Mouse (Mus musculus): Measurements from ENCODE around the gene Gtf2h5. TPM values are rescaled to one million over a fixed set of nuclear protein-coding genes. Genes with fewer than 3 reads are reported as not detected.
A peak's percentile ranks its signal among the peaks of the same experiment; 100 is the strongest.

Gtf2h5 gene
- 196 and 225 TPM in 2 replicates for polyA plus RNA-seq (2015; fragmentation: Nextera tagmentation; extraction: Ambion mirVana)

- peak; percentile 98 for ATAC-seq
- peaks cover 31% of the 10 kb centered on the region for H3K4me1 ChIP-seq
- H3K27ac ChIP-seq = peak within 1 kb of the TSS; percentile 86
- H3K9me3 ChIP-seq (replicated peaks) = no peaks in the 10 kb centered on the region
- peak within 1 kb of the TSS; percentile 80 for H3K9ac ChIP-seq
- H3K27me3 ChIP-seq = no peaks in the 10 kb centered on the region
- under 1% methylated on average over 70 of the region's 70 CpGs for WGBS
- peak within 1 kb of the TSS; percentile 83 for H3K4me3 ChIP-seq
- H3K36me3 ChIP-seq (ENCODE audit: poor library complexity, severe bottlenecking) = peaks cover 14% of the 10 kb centered on the region
- peak within 1 kb of the TSS; percentile 82 for H3K4me2 ChIP-seq
Observed at GRCm38 (mm10) chr17:6079287-6080122, at the start of gene Gtf2h5, which contains the start of gene Serac1. Gene Gtf2h5 (plus strand): TSS chr17:6079786. Gene Serac1 (minus strand): TSS chr17:6079741.

GRCm38 (mm10) chr17:6035661-6036060 lies 43.9 kb upstream of the Gtf2h5 start:
- WGBS = 36% methylated on average over 8 of the region's 8 CpGs
- Histone ChIP-seq H3K4me2 (no peak overlapping the region), H3K9ac (no peak overlapping the region), H3K36me3 (ENCODE audit: poor library complexity, severe bottlenecking) (no peaks in the 10 kb centered on the region), H3K27ac (no peak overlapping the region), H3K4me1 (no peaks in the 10 kb centered on the region), H3K9me3 (replicated peaks) (no peaks in the 10 kb centered on the region), H3K27me3 (no peaks in the 10 kb centered on the region), H3K4me3 (no peak overlapping the region)
- ATAC-seq = no peak

- no peaks in the 10 kb centered on the region for H3K27me3 ChIP-seq
- no peaks in the 10 kb centered on the region for H3K4me1 ChIP-seq
- no peaks in the 10 kb centered on the region for H3K36me3 ChIP-seq (ENCODE audit: poor library complexity, severe bottlenecking)
- no peak overlapping the region for H3K27ac ChIP-seq
- WGBS = 89% methylated on average over 8 of the region's 8 CpGs
- H3K4me3 ChIP-seq = no peak overlapping the region
- H3K9me3 ChIP-seq (replicated peaks) = no peaks in the 10 kb centered on the region
- ATAC-seq = no peak
- H3K9ac ChIP-seq = no peak overlapping the region
- H3K4me2 ChIP-seq = no peak overlapping the region
Observed at GRCm38 (mm10) chr17:6036458-6036857, 43.1 kb upstream of the Gtf2h5 start.

GRCm38 (mm10) chr17:6036872-6037271 lies 42.7 kb upstream of the Gtf2h5 start:
- no peak for ATAC-seq
- Histone ChIP-seq H3K4me3 (no peak overlapping the region), H3K27ac (no peak overlapping the region), H3K4me1 (no peaks in the 10 kb centered on the region), H3K27me3 (no peaks in the 10 kb centered on the region), H3K4me2 (no peak overlapping the region), H3K36me3 (ENCODE audit: poor library complexity, severe bottlenecking) (peaks cover 3% of the 10 kb centered on the region), H3K9ac (no peak overlapping the region), H3K9me3 (replicated peaks) (no peaks in the 10 kb centered on the region)
- WGBS = 90% methylated on average over 11 of the region's 11 CpGs

GRCm38 (mm10) chr17:6037507-6037906 lies 42.1 kb upstream of the Gtf2h5 start:
- H3K4me1 ChIP-seq = no peaks in the 10 kb centered on the region
- H3K27me3 ChIP-seq = no peaks in the 10 kb centered on the region
- WGBS = 89% methylated on average over 10 of the region's 10 CpGs
- no peak overlapping the region for H3K4me2 ChIP-seq
- no peaks in the 10 kb centered on the region for H3K9me3 ChIP-seq (replicated peaks)
- no peak overlapping the region for H3K9ac ChIP-seq
- H3K27ac ChIP-seq = no peak overlapping the region
- H3K4me3 ChIP-seq = no peak overlapping the region
- ATAC-seq = no peak
- H3K36me3 ChIP-seq (ENCODE audit: poor library complexity, severe bottlenecking) = peaks cover 9% of the 10 kb centered on the region

- no peak overlapping the region for H3K27ac ChIP-seq
- peaks cover 31% of the 10 kb centered on the region for H3K36me3 ChIP-seq (ENCODE audit: poor library complexity, severe bottlenecking)
- H3K9me3 ChIP-seq (replicated peaks) = no peaks in the 10 kb centered on the region
- no peak overlapping the region for H3K9ac ChIP-seq
- 30% methylated on average over 4 of the region's 4 CpGs for WGBS
- no peak overlapping the region for H3K4me3 ChIP-seq
- ATAC-seq = no peak
- H3K27me3 ChIP-seq = no peaks in the 10 kb centered on the region
- no peak overlapping the region for H3K4me2 ChIP-seq
- H3K4me1 ChIP-seq = no peaks in the 10 kb centered on the region
Observed at GRCm38 (mm10) chr17:6052801-6053200, 26.8 kb upstream of the Gtf2h5 start.

GRCm38 (mm10) chr17:6054934-6055355 lies 24.6 kb upstream of the Gtf2h5 start:
- H3K27me3 ChIP-seq = no peaks in the 10 kb centered on the region
- peaks cover 23% of the 10 kb centered on the region for H3K36me3 ChIP-seq (ENCODE audit: poor library complexity, severe bottlenecking)
- no peak overlapping the region for H3K9ac ChIP-seq
- WGBS = 25% methylated on average over 5 of the region's 5 CpGs
- no peak overlapping the region for H3K4me3 ChIP-seq
- H3K27ac ChIP-seq = no peak overlapping the region
- ATAC-seq = no peak
- H3K9me3 ChIP-seq (replicated peaks) = no peaks in the 10 kb centered on the region
- no peaks in the 10 kb centered on the region for H3K4me1 ChIP-seq
- no peak overlapping the region for H3K4me2 ChIP-seq

GRCm38 (mm10) chr17:6062793-6063192 lies 16.8 kb upstream of the Gtf2h5 start:
- no peaks in the 10 kb centered on the region for H3K27me3 ChIP-seq
- H3K4me1 ChIP-seq = no peaks in the 10 kb centered on the region
- ATAC-seq = no peak
- H3K36me3 ChIP-seq (ENCODE audit: poor library complexity, severe bottlenecking) = peaks cover 56% of the 10 kb centered on the region
- H3K27ac ChIP-seq = no peak overlapping the region
- no peak overlapping the region for H3K4me3 ChIP-seq
- 85% methylated on average over 8 of the region's 8 CpGs for WGBS
- no peaks in the 10 kb centered on the region for H3K9me3 ChIP-seq (replicated peaks)
- no peak overlapping the region for H3K4me2 ChIP-seq
- H3K9ac ChIP-seq = no peak overlapping the region

- peaks cover 57% of the 10 kb centered on the region for H3K36me3 ChIP-seq (ENCODE audit: poor library complexity, severe bottlenecking)
- H3K4me2 ChIP-seq = no peak overlapping the region
- H3K9ac ChIP-seq = no peak overlapping the region
- ATAC-seq = no peak
- no peaks in the 10 kb centered on the region for H3K9me3 ChIP-seq (replicated peaks)
- no peak overlapping the region for H3K27ac ChIP-seq
- no peak overlapping the region for H3K4me3 ChIP-seq
- H3K4me1 ChIP-seq = no peaks in the 10 kb centered on the region
- no peaks in the 10 kb centered on the region for H3K27me3 ChIP-seq
- WGBS = 90% methylated on average over 5 of the region's 5 CpGs
Observed at GRCm38 (mm10) chr17:6063532-6063931, 16.1 kb upstream of the Gtf2h5 start.

- no peak for ATAC-seq
- 91% methylated on average over 2 of the region's 2 CpGs for WGBS
- Histone ChIP-seq H3K4me3 (no peak overlapping the region), H3K27ac (no peak overlapping the region), H3K4me2 (no peak overlapping the region), H3K36me3 (ENCODE audit: poor library complexity, severe bottlenecking) (peaks cover 68% of the 10 kb centered on the region), H3K9me3 (replicated peaks) (no peaks in the 10 kb centered on the region), H3K27me3 (no peaks in the 10 kb centered on the region), H3K9ac (no peak overlapping the region), H3K4me1 (no peaks in the 10 kb centered on the region)
Observed at GRCm38 (mm10) chr17:6066021-6066420, 13.6 kb upstream of the Gtf2h5 start.

- Histone ChIP-seq H3K4me2 (no peak overlapping the region), H3K4me3 (no peak overlapping the region), H3K9ac (no peak overlapping the region), H3K27ac (no peak overlapping the region), H3K9me3 (replicated peaks) (no peaks in the 10 kb centered on the region), H3K4me1 (no peaks in the 10 kb centered on the region), H3K36me3 (ENCODE audit: poor library complexity, severe bottlenecking) (peaks cover 83% of the 10 kb centered on the region), H3K27me3 (no peaks in the 10 kb centered on the region)
- no peak for ATAC-seq
- WGBS = 92% methylated on average over 7 of the region's 7 CpGs
Observed at GRCm38 (mm10) chr17:6067613-6068012, 12.0 kb upstream of the Gtf2h5 start.

GRCm38 (mm10) chr17:6069866-6070265 lies 9.7 kb upstream of the Gtf2h5 start:
- no peaks in the 10 kb centered on the region for H3K4me1 ChIP-seq
- WGBS = 97% methylated on average over 6 of the region's 6 CpGs
- no peak overlapping the region for H3K4me2 ChIP-seq
- H3K36me3 ChIP-seq (ENCODE audit: poor library complexity, severe bottlenecking) = peaks cover 77% of the 10 kb centered on the region
- H3K27ac ChIP-seq = no peak overlapping the region
- no peak overlapping the region for H3K4me3 ChIP-seq
- ATAC-seq = no peak
- no peak overlapping the region for H3K9ac ChIP-seq
- no peaks in the 10 kb centered on the region for H3K9me3 ChIP-seq (replicated peaks)
- no peaks in the 10 kb centered on the region for H3K27me3 ChIP-seq

GRCm38 (mm10) chr17:6073405-6073804 lies 6.2 kb upstream of the Gtf2h5 start:
- Histone ChIP-seq H3K9me3 (replicated peaks) (no peaks in the 10 kb centered on the region), H3K27ac (no peak overlapping the region), H3K4me3 (no peak overlapping the region), H3K27me3 (no peaks in the 10 kb centered on the region), H3K4me2 (no peak overlapping the region), H3K36me3 (ENCODE audit: poor library complexity, severe bottlenecking) (peaks cover 52% of the 10 kb centered on the region), H3K9ac (no peak overlapping the region), H3K4me1 (peaks cover 4% of the 10 kb centered on the region)
- 93% methylated on average over 7 of the region's 7 CpGs for WGBS
- ATAC-seq = no peak
